Mouse (Mus musculus) kidney, postnatal 0 days (tissue): ENCODE data around the gene Ddx46. TPM values are rescaled to one million over a fixed set of nuclear protein-coding genes. Genes with fewer than 3 reads are reported as not detected.
A peak's percentile ranks its signal among the peaks of the same experiment; 100 is the strongest.

Source experiments
- ATAC-seq: fragments of 200-750 bp; cut with Nextera tagmentation; replicated peaks from 2 replicates; pipeline ENCODE4 v1.8.0; 2017; ENCODE audit warnings: low read depth, moderate number of reproducible peaks, moderate TSS enrichment, moderate library complexity; ENCODE audit not compliant: low FRiP score
- DNase-seq: peaks from one replicate; pipeline ENCODE4 v3.0.0-alpha.2; 2016; ENCODE audit warnings: low spot score
- H3K27ac ChIP-seq: fragments of 300-500 bp; sonication (generic); 2 replicates; pipeline ENCODE4 v1.5.1; 2014; ENCODE audit warnings: mild to moderate bottlenecking
- H3K27me3 ChIP-seq: fragments of 300-500 bp; sonication (generic); 2 replicates; pipeline ENCODE4 v1.6.1; 2014; ENCODE audit warnings: low read length, mixed read lengths; ENCODE audit not compliant: insufficient read depth
- H3K36me3 ChIP-seq: fragments of 300-500 bp; sonication (generic); 2 replicates; pipeline ENCODE4 v1.6.1; 2014; ENCODE audit warnings: low read length, mixed read lengths; ENCODE audit not compliant: insufficient read depth
- H3K4me1 ChIP-seq: fragments of 300-500 bp; sonication (generic); replicated peaks from 2 replicates; pipeline ENCODE4 v1.6.1; 2014; ENCODE audit warnings: antibody characterized with exemption, low read length, mixed read lengths; ENCODE audit not compliant: insufficient read depth
- H3K4me2 ChIP-seq: fragments of 300-500 bp; sonication (generic); 2 replicates; pipeline ENCODE4 v1.6.1; 2014; ENCODE audit warnings: mild to moderate bottlenecking, low read length, moderate library complexity, mixed read lengths
- H3K4me3 ChIP-seq: fragments of 300-500 bp; sonication (generic); replicated peaks from 2 replicates; pipeline ENCODE4 v1.5.1; 2014; ENCODE audit warnings: low read depth, low read length
- H3K9ac ChIP-seq: fragments of 300-500 bp; sonication (generic); 2 replicates; pipeline ENCODE4 v1.6.1; 2014; ENCODE audit warnings: low read depth, low read length
- H3K9me3 ChIP-seq: fragments of 300-500 bp; sonication (generic); replicated peaks from 2 replicates; pipeline ENCODE4 v1.6.1; 2016; ENCODE audit warnings: low read length, inconsistent platforms, mixed read lengths
- CTCF ChIP-seq: IDR thresholded peaks from 2 replicates; pipeline ENCODE4 v1.5.1; 2016; ENCODE audit warnings: antibody characterized with exemption, low read depth, mild to moderate bottlenecking, moderate library complexity
- WGBS: fragments of 180-500 bp; shearing (Covaris S2); extraction: QIAGEN DNeasy Blood & Tissue Kit; methylation state at CpG from one replicate; pipeline ENCODE4 v1.1.7; 2014; 5-methylcytosine and 5-hydroxymethylcytosine counted together
- polyA plus RNA-seq: library from polyadenylated mRNA; unstranded; fragments of >200 nt; fragmentation: Nextera tagmentation; extraction: Ambion mirVana; gene quantifications from 2 replicates; pipeline ENCODE4 v1.2.1, GENCODE M21; 2015

Ddx46 gene
- polyA plus RNA-seq, 1 experiment from 2014 or later: 28.3 TPM

DNA sequence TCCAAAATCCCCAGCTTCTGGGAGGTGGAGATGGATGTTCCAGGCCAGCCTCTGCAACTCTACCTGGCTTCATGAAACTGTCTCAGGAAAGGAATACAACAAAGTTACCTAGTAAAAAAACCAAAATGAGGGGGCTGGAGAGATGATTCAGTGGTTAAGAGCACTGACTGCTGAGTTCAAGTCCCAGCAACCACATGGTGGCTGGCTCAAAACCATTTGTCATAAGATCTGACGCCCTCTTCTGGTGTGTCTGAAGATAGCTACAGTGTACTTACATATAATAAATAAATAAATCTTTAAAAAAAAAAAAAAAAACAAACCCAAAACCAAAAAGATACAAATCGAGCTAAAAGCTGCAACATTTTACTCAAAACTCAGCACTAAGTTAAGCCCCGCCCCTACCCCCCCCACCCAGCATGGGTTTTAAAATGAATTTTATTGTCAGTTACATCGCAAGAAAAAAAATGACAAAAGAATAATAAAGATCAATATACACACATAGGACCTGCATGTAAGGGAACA is 91.8 kb downstream of the Ddx46 start:
- peak overlapping the region; percentile 83 for H3K4me2 ChIP-seq
- H3K4me3 ChIP-seq: peak overlapping the region; percentile 64
- H3K9me3 ChIP-seq: no peaks in the 10 kb centered on the region
- H3K36me3 ChIP-seq: peaks cover 9% of the 10 kb centered on the region; the same call in 1 of the 2 replicates
- H3K9ac ChIP-seq: peak overlapping the region; percentile 65
- WGBS: 5% methylated on average over 4 of the region's 4 CpGs
- ATAC-seq: no peak
- no peak for DNase-seq
- H3K27ac ChIP-seq: peak overlapping the region; percentile 94
- H3K27me3 ChIP-seq: no peaks in the 10 kb centered on the region
- no peaks in the 10 kb centered on the region for H3K4me1 ChIP-seq
- TF ChIP-seq CTCF: peak; percentile 42

DNA sequence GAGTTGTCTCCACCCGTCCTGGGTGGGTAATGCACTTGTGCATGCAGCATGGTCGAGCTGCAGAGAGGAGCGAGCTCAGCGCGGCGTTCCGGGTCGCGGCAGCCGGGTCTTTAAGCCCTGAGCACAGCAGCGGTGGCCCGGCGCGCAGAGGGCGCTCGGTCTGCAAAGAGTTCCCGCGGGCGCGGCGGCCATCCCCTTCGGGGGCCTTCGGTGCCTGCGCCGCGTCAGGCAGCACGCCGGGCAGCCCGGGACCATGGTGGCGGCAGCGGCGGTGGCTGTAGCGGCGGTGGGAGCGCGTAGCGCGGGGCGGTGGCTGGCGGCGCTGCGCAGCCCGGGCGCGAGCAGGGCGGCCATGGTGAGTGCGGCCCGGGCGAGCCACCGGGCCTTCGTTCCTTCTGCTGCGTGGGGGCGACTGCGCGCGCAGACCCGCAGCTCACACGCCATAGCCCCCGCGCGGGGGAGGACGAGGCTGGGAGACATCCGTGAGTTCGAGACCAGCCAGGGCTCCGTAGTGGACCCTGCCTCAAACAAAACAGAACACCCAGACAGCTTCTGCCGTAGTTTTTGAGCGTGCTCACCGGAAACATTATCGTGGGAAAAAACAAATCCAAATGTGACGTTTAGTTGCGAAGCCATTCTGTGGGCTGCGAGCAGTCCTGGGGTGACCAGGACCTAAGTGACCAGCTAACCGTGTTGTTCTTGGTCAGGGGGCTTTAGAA is 92.5 kb downstream of the Ddx46 start, which contains the start of gene Pcbd2:
Pcbd2 (plus strand) TSS at position 249 of the 719 bp plus-strand sequence.
- peak; percentile 90 for ATAC-seq
- peak; percentile 89 for DNase-seq
- Histone ChIP-seq H3K4me3 (peak within 1 kb of the TSS; percentile 64), H3K9me3 (no peaks in the 10 kb centered on the region), H3K4me2 (peak within 1 kb of the TSS; percentile 83), H3K36me3 (0 out of 2 replicates have a peak, but pooled peaks cover 6% of the 10 kb centered on the region), H3K9ac (peak within 1 kb of the TSS; percentile 65), H3K4me1 (no peaks in the 10 kb centered on the region), H3K27ac (peak within 1 kb of the TSS; percentile 94), H3K27me3 (no peaks in the 10 kb centered on the region)
- WGBS: under 1% methylated on average over 72 of the region's 73 CpGs
- no peak for TF ChIP-seq CTCF

DNA sequence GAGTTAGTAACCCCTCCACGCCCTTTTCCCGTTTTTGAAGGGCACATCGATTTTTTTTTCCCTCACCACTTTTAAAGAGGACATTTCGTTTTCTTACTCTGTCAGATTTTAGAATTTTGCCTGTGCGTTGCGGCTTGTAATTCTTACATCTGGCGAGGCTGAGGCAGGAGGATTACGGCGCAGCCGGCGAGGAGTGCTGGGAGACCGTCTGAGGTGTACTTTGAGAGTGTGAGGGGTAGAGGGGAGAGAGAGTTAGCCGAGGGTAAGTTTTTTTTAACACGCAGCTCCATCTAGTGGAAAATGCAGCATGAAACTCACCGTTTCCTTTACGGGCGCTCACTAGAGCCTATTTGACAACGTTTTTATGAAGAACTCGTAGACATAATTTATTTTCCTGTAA is 93.0 kb downstream of the Ddx46 start:
- Histone ChIP-seq H3K9ac (peak overlapping the region; percentile 65), H3K36me3 (0 out of 2 replicates have a peak, but pooled peaks cover 6% of the 10 kb centered on the region), H3K4me3 (peak overlapping the region; percentile 64), H3K27me3 (no peaks in the 10 kb centered on the region), H3K4me1 (no peaks in the 10 kb centered on the region), H3K4me2 (peak overlapping the region; percentile 83), H3K27ac (peak overlapping the region; percentile 94), H3K9me3 (no peaks in the 10 kb centered on the region)
- TF ChIP-seq CTCF: peak; percentile 71
- WGBS: 1% methylated on average over 19 of the region's 19 CpGs
- ATAC-seq (peak; percentile 52), DNase-seq (peak; percentile 96)

DNA sequence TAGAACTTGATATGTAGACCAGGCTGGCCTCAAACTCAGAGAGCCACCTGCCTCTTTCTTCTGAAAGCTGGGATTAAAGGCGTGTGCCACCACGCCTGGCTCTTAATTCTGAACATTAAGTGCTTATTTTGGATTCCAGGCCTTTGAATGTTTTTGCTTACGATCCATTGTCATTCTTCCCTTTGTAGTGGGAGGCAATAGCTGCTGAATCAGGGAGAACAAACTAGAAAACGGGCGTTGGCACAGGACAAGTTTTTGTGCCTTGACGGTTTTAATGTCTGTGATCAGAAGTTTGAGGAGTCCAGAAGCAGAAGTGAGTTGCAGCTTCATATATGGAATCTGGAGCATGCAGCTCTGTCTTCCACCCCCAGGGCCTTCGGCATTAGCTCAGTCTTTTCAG is 95.9 kb downstream of the Ddx46 start:
- no peak for TF ChIP-seq CTCF
- no peak overlapping the region for H3K9ac ChIP-seq
- no peak overlapping the region for H3K4me3 ChIP-seq
- no peaks in the 10 kb centered on the region for H3K36me3 ChIP-seq
- DNase-seq (no peak), ATAC-seq (no peak)
- H3K27ac ChIP-seq: no peak overlapping the region
- H3K27me3 ChIP-seq: no peaks in the 10 kb centered on the region
- no peaks in the 10 kb centered on the region for H3K9me3 ChIP-seq
- no peak overlapping the region for H3K4me2 ChIP-seq
- WGBS: 88% methylated on average over 7 of the region's 7 CpGs
- no peaks in the 10 kb centered on the region for H3K4me1 ChIP-seq

Other genes with a start within 250 kb of the Ddx46 start
- gene Slc34a1, start 236.8 kb upstream of the Ddx46 start, polyA plus RNA-seq: 344 and 465 TPM in 2 replicates
- not detected in 2 replicates for gene Pfn3, start 219.8 kb upstream of the Ddx46 start, polyA plus RNA-seq
- gene F12, start 208.2 kb upstream of the Ddx46 start, polyA plus RNA-seq: 0.05 and 0.45 TPM in 2 replicates
- gene Grk6, start 190.0 kb upstream of the Ddx46 start, polyA plus RNA-seq: 29.5 and 29.8 TPM in 2 replicates
- gene Prr7, start 170.8 kb upstream of the Ddx46 start, polyA plus RNA-seq: 0.63 and 0.75 TPM in 2 replicates
- gene Dbn1, start 146.9 kb upstream of the Ddx46 start, polyA plus RNA-seq: 104 and 125 TPM in 2 replicates
- gene Pdlim7, start 121.4 kb upstream of the Ddx46 start, polyA plus RNA-seq: 112 and 124 TPM in 2 replicates
- gene Dok3, start 105.7 kb upstream of the Ddx46 start, polyA plus RNA-seq: 1.7 and 1.8 TPM in 2 replicates
- 60.1 and 60.3 TPM in 2 replicates for gene Ddx41, start 98.4 kb upstream of the Ddx46 start, polyA plus RNA-seq
- gene Fam193b, start 63.9 kb upstream of the Ddx46 start, polyA plus RNA-seq: 23.9 and 24.9 TPM in 2 replicates
- 136 and 160 TPM in 2 replicates for gene Tmed9, start 61.3 kb upstream of the Ddx46 start, polyA plus RNA-seq
- 20.1 and 22.8 TPM in 2 replicates for gene B4galt7, start 35.1 kb upstream of the Ddx46 start, polyA plus RNA-seq
- 50.6 and 53.0 TPM in 2 replicates for gene Caml, start 12.0 kb upstream of the Ddx46 start, polyA plus RNA-seq
- 40.7 and 41.2 TPM in 2 replicates for gene B230219D22Rik, start 58.1 kb downstream of the Ddx46 start, polyA plus RNA-seq
- 94.5 and 102 TPM in 2 replicates for gene Txndc15, start 79.6 kb downstream of the Ddx46 start, polyA plus RNA-seq
- 64.7 and 68.5 TPM in 2 replicates for gene Pcbd2, start 92.3 kb downstream of the Ddx46 start, polyA plus RNA-seq
- 0.10 and 0.14 TPM in 2 replicates for gene Catsper3, start 149.5 kb downstream of the Ddx46 start, polyA plus RNA-seq
- gene Pitx1, start 201.2 kb downstream of the Ddx46 start, polyA plus RNA-seq: 0.08 TPM in 1 of 2 replicates, not detected in the other